Mouse (Mus musculus) cerebellum, adult 2 months (tissue): ENCODE measurements around the gene Hlf. TPM values are rescaled to one million over a fixed set of nuclear protein-coding genes. Genes with fewer than 3 reads are reported as not detected.

Experiments
- DNase-seq, 2 experiments: peaks; one replicate each; pipeline ENCODE4 v3.0.0; 2021
- H3K27ac ChIP-seq: fragments of 200-500 bp; 2 replicates; pipeline ENCODE4 v1.5.1; 2012; ENCODE audit warnings: low read length, control low read depth, inconsistent platforms; ENCODE audit not compliant: insufficient read depth
- H3K27me3 ChIP-seq: fragments of 200-500 bp; 2 replicates; pipeline ENCODE4 v1.6.1; 2012; ENCODE audit warnings: inconsistent platforms, mild to moderate bottlenecking, low read length, moderate library complexity; ENCODE audit not compliant: control insufficient read depth, insufficient read depth
- H3K4me1 ChIP-seq: fragments of 200-500 bp; 2 replicates; pipeline ENCODE4 v1.6.1; 2011; ENCODE audit warnings: low read length; ENCODE audit not compliant: control insufficient read depth, insufficient read depth
- H3K4me3 ChIP-seq: fragments of 200-500 bp; replicated peaks from 2 replicates; pipeline ENCODE3; 2011; ENCODE audit warnings: mild to moderate bottlenecking, low read depth, low read length, control low read depth; ENCODE audit not compliant: insufficient read depth
- CTCF ChIP-seq: fragments of 200-500 bp; IDR thresholded peaks from 2 replicates; pipeline ENCODE4 v1.5.1; 2011; ENCODE audit warnings: low read depth, mild to moderate bottlenecking, control low read depth, low read length, moderate library complexity, borderline replicate concordance; ENCODE audit not compliant: insufficient read depth
- POLR2A ChIP-seq: fragments of 200-500 bp; IDR thresholded peaks from 2 replicates; pipeline ENCODE4 v1.6.1; 2011; ENCODE audit warnings: low read length, control low read depth, borderline replicate concordance; ENCODE audit not compliant: insufficient read depth
- WGBS: fragments of 180-500 bp; shearing (Covaris S2); methylation state at CpG from one replicate; pipeline ENCODE4 v1.1.7; 2018; 5-methylcytosine and 5-hydroxymethylcytosine counted together
- polyA plus RNA-seq: library from polyadenylated mRNA; depleted of rRNA; stranded (reverse); fragments of >200 nt; gene quantifications from 2 replicates; pipeline ENCODE4 v1.2.3, GENCODE M21; 2012; rRNA removed

The Hlf gene
- polyA plus RNA-seq, 1 experiment, result 50.4 TPM

DNA sequence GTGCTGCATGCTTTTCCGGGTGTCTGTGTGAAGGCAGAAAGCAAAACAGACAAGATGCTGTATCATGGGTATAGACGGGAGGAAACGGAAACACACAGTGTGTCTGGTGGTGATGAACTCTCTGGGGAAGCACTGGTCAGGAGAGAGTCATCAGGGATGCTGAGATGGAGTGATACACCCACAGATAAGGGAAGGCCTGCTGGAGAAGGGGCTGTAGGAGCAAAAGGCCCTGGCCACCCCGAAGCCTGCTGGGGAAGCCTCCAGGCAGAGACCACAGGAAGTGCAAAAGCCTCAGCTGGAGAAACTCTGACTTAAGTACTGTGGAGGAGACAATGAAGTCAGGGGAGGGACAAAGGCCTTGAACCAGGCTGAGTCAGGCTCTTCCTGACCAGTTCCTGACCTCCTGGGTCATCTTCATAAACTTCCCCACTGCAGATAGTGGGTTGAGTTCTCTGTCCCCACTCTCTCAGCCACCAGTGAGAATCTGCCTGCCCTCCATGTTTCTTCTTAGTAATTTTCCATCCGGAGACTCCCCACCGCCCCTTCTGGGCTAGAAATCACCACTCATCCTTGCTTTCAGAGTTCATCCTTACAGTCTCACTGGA, 104.0 kb downstream of the Hlf start:
- WGBS, result 95% methylated on average over 6 of the region's 6 CpGs
- DNase-seq, result no peak
- Histone ChIP-seq H3K4me3 (no peak overlapping the region), H3K4me1 (no peaks in the 10 kb centered on the region), H3K27me3 (no peaks in the 10 kb centered on the region), H3K27ac (no peak overlapping the region)
- no peak for TF ChIP-seq CTCF
- TF ChIP-seq POLR2A, result no peak

Other genes starting within 250 kb of the Hlf start
- gene Gm45716, start 203.2 kb downstream of the Hlf start, polyA plus RNA-seq, result 4.9 and 5.0 TPM in 2 replicates
- 27.3 and 28.4 TPM in 2 replicates for gene Mmd, start 141.4 kb downstream of the Hlf start, polyA plus RNA-seq
- 7.4 and 8.1 TPM in 2 replicates for gene Stxbp4, start 247.2 kb upstream of the Hlf start, polyA plus RNA-seq
- 31.5 and 31.7 TPM in 2 replicates for gene Cox11, start 247.3 kb upstream of the Hlf start, polyA plus RNA-seq